Mouse (Mus musculus) embryonic facial prominence, embryonic 13.5 days (tissue): ENCODE data around the gene Kif4. TPM values are rescaled to one million over a fixed set of nuclear protein-coding genes. Genes with fewer than 3 reads are reported as not detected.

Source experiments
- ATAC-seq: fragments of 200-750 bp; cut with Nextera tagmentation; 2 replicates; pipeline ENCODE4 v1.8.0; 2017; ENCODE audit warnings: low read depth; ENCODE audit not compliant: insufficient number of reproducible peaks, insufficient read depth, low FRiP score, low TSS enrichment
- H3K27ac ChIP-seq: fragments of 300-500 bp; sonication (generic); 2 replicates; pipeline ENCODE4 v1.5.1; 2015; ENCODE audit warnings: moderate library complexity, mild to moderate bottlenecking, inconsistent platforms
- H3K27me3 ChIP-seq: fragments of 300-500 bp; sonication (generic); 2 replicates; pipeline ENCODE4 v1.6.1; 2015; ENCODE audit warnings: mild to moderate bottlenecking, inconsistent platforms
- H3K36me3 ChIP-seq: fragments of 300-500 bp; sonication (generic); 2 replicates; pipeline ENCODE4 v1.6.1; 2015; ENCODE audit warnings: mild to moderate bottlenecking, inconsistent platforms
- H3K4me1 ChIP-seq: fragments of 300-500 bp; sonication (generic); 2 replicates; pipeline ENCODE4 v1.6.1; 2015; ENCODE audit warnings: inconsistent platforms
- H3K4me2 ChIP-seq: fragments of 300-500 bp; sonication (generic); 2 replicates; pipeline ENCODE4 v1.6.1; 2015; ENCODE audit warnings: moderate library complexity, mild to moderate bottlenecking, inconsistent platforms
- H3K4me3 ChIP-seq: fragments of 300-500 bp; sonication (generic); 2 replicates; pipeline ENCODE4 v1.5.1; 2015; ENCODE audit warnings: mild to moderate bottlenecking, inconsistent platforms
- H3K9ac ChIP-seq: fragments of 300-500 bp; sonication (generic); 2 replicates; pipeline ENCODE4 v1.6.1; 2015; ENCODE audit warnings: mild to moderate bottlenecking, inconsistent platforms
- H3K9me3 ChIP-seq: fragments of 300-500 bp; sonication (generic); 2 replicates; pipeline ENCODE4 v1.6.1; 2016; ENCODE audit warnings: inconsistent platforms
- WGBS: fragments of 180-500 bp; shearing (Covaris S2); methylation state at CpG from one replicate; pipeline ENCODE4 v1.1.7; 2015; ENCODE audit warnings: mixed read lengths; 5-methylcytosine and 5-hydroxymethylcytosine counted together
- polyA plus RNA-seq: library from polyadenylated mRNA; unstranded; fragments of >200 nt; fragmentation: Nextera tagmentation; extraction: Ambion mirVana; gene quantifications from 2 replicates; pipeline ENCODE4 v1.2.1, GENCODE M21; 2015

Kif4 gene
- polyA plus RNA-seq, 1 experiment from 2014 or later: 27.1 TPM

- WGBS: 84% methylated on average over 3 of the region's 3 CpGs
- H3K27me3 ChIP-seq: no peaks in the 10 kb centered on the region
- no peak for ATAC-seq
- H3K36me3 ChIP-seq: no peaks in the 10 kb centered on the region
- no peak overlapping the region for H3K4me3 ChIP-seq
- no peak overlapping the region for H3K27ac ChIP-seq
- H3K4me1 ChIP-seq: peaks cover 3% of the 10 kb centered on the region; the same call in 1 of the 2 replicates
- no peak overlapping the region for H3K4me2 ChIP-seq
- no peak overlapping the region for H3K9ac ChIP-seq
- no peaks in the 10 kb centered on the region for H3K9me3 ChIP-seq
These were observed 149.9 kb downstream of the Kif4 start for GRCm38 (mm10) chrX:100775405-100775804.

GRCm38 (mm10) chrX:100776494-100776893, 151.0 kb downstream of the Kif4 start:
- ATAC-seq: peak; percentile 43; the same call in 1 of the 2 replicates
- H3K4me1 ChIP-seq: peaks cover 3% of the 10 kb centered on the region; the same call in 1 of the 2 replicates
- peak overlapping the region; percentile 64 for H3K4me2 ChIP-seq
- H3K36me3 ChIP-seq: no peaks in the 10 kb centered on the region
- no peak overlapping the region for H3K9ac ChIP-seq
- peak overlapping the region; percentile 57 for H3K4me3 ChIP-seq
- WGBS: 23% methylated on average over 9 of the region's 9 CpGs
- H3K9me3 ChIP-seq: no peaks in the 10 kb centered on the region
- H3K27ac ChIP-seq: peak overlapping the region; percentile 90
- H3K27me3 ChIP-seq: no peaks in the 10 kb centered on the region

Other genes starting within 250 kb of the Kif4 start
- not detected in 2 replicates for gene Otud6a, start 196.7 kb upstream of the Kif4 start, polyA plus RNA-seq
- gene Awat2, start 183.0 kb upstream of the Kif4 start, polyA plus RNA-seq: 0.46 and 0.58 TPM in 2 replicates
- 43.7 and 45.4 TPM in 2 replicates for gene Igbp1, start 131.4 kb upstream of the Kif4 start, polyA plus RNA-seq
- not detected in 2 replicates for gene Dgat2l6, start 100.9 kb upstream of the Kif4 start, polyA plus RNA-seq
- not detected in 2 replicates for gene Awat1, start 53.5 kb upstream of the Kif4 start, polyA plus RNA-seq
- gene P2ry4, start 30.9 kb upstream of the Kif4 start, polyA plus RNA-seq: not detected in 2 replicates
- gene Arr3, start 20.2 kb upstream of the Kif4 start, polyA plus RNA-seq: not detected in 2 replicates
- gene Pdzd11, start 831 bp downstream of the Kif4 start, polyA plus RNA-seq: 117 and 133 TPM in 2 replicates
- gene Gdpd2, start 104.1 kb downstream of the Kif4 start, polyA plus RNA-seq: 2.8 and 3.7 TPM in 2 replicates
- 6.7 and 9.4 TPM in 2 replicates for gene Dlg3, start 142.0 kb downstream of the Kif4 start, polyA plus RNA-seq